Mouse (Mus musculus): ENCODE results near the gene Rps6kl1.
A peak's percentile ranks its signal among the peaks of the same experiment; 100 is the strongest.

DNA sequence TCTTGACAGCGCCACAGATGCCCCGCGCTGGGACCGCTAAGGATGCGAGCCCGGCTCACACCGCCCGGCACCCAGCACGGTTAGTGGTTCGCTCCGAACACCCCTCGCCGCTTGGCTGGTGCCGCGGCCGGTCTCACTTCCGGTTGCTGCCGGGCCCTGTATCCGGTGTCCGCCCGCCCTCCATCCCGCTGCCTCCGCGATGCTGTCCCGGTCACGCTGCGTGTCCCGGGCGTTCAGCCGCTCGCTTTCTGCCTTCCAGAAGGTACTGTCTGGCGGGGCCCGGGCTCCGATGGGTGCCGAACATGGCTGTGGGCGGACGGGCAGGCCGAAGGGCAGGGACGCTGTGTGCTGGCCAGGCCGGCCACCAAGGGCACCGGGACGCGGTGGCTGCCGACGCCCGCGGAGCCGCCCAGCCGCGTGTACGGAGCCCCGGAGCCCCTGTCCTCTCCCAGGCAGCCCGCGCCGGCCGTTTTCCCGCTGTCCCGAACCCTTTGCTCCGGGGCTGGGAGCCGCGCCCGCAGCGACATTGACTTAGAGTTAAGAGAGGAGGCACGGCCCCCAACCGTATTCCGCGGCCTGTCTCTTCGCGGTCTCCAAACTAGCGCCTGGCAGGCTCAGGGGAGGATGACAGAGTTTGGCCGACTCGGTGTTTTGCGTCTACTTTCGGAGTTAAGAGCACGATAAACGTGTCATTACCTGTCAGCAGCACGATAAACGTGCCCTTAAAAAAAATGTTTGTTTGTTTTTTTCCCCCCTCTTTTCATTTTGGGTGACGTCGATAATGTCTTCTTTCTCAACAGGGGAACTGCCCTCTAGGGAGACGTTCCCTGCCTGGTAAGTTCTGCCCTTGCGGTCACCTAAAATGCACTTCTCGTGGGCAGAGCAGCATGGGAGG is 40.1 kb downstream of the Rps6kl1 start, which contains the start of the genes Prox2 and Dlst:
- TF ChIP-seq CTCF (IDR thresholded peaks at IDR 0.05; ENCODE audit: low read depth) (no peak), EP300 (IDR thresholded peaks at IDR 0.05; ENCODE audit: low read depth) (peak; percentile 56; the same call in 1 of the 2 replicates)
